Mouse (Mus musculus) MEL (cell line): ENCODE results near the gene Tlk2. TPM values are rescaled to one million over a fixed set of nuclear protein-coding genes. Genes with fewer than 3 reads are reported as not detected.

Experiments
- DNase-seq: peaks from one replicate; pipeline ENCODE4 v3.0.0; 2011; ENCODE audit warnings: low read depth, low spot score
- H3K27ac ChIP-seq: 2 replicates; pipeline ENCODE4 v1.5.1; 2012; ENCODE audit warnings: low read depth, mild to moderate bottlenecking, control low read depth, low read length, moderate library complexity; ENCODE audit not compliant: control insufficient read depth
- H3K27me3 ChIP-seq, 2 experiments: fragments of 150-350 bp in 1 of 2; sonication (generic) in 1 of 2; 2 replicates each; pipeline ENCODE4 v1.6.1; 2012; ENCODE audit warnings: low read length in 2 of 2, mild to moderate bottlenecking in 2 of 2, improper control_type of control experiment in 1 of 2, moderate library complexity in 1 of 2; ENCODE audit not compliant: insufficient read depth in 2 of 2, control insufficient read depth in 1 of 2
- H3K36me3 ChIP-seq, 2 experiments: 2 replicates each; pipeline ENCODE4 v1.6.1; 2012 to 2014; ENCODE audit warnings: low read length in 2 of 2, improper control_type of control experiment in 1 of 2, inconsistent platforms in 1 of 2, mild to moderate bottlenecking in 1 of 2; ENCODE audit not compliant: insufficient read depth in 2 of 2, control insufficient read depth in 1 of 2
- H3K4me1 ChIP-seq, 2 experiments: fragments of 150-350 bp in 1 of 2; sonication (generic) in 1 of 2; 2 replicates each; pipeline ENCODE4 v1.6.1; 2012; ENCODE audit warnings: low read length in 2 of 2, improper control_type of control experiment in 1 of 2, mild to moderate bottlenecking in 1 of 2; ENCODE audit not compliant: insufficient read depth in 2 of 2, control insufficient read depth in 1 of 2
- H3K4me3 ChIP-seq, 2 experiments: fragments of 150-350 bp in 1 of 2; sonication (generic) in 1 of 2; 2 replicates each; pipeline ENCODE4 v1.5.1; 2012; ENCODE audit warnings: low read depth in 2 of 2, low read length in 2 of 2, mild to moderate bottlenecking in 2 of 2, moderate library complexity in 2 of 2, control low read depth in 1 of 2, improper control_type of control experiment in 1 of 2; ENCODE audit not compliant: control insufficient read depth in 1 of 2, insufficient read depth in 1 of 2
- H3K79me2 ChIP-seq: 2 replicates; pipeline ENCODE4 v1.6.1; 2012; ENCODE audit warnings: mild to moderate bottlenecking, low read length, moderate library complexity; ENCODE audit not compliant: control insufficient read depth, poor library complexity, insufficient read depth
- H3K9ac ChIP-seq: 2 replicates; pipeline ENCODE4 v1.6.1; 2012; ENCODE audit warnings: low read depth, mild to moderate bottlenecking, control low read depth, low read length, moderate library complexity; ENCODE audit not compliant: control insufficient read depth, poor library complexity, severe bottlenecking
- H3K9me3 ChIP-seq: fragments of 150-350 bp; sonication (generic); replicated peaks from 2 replicates; pipeline ENCODE4 v1.6.1; 2012; ENCODE audit warnings: mild to moderate bottlenecking, low read length, improper control_type of control experiment, moderate library complexity; ENCODE audit not compliant: insufficient read depth
- CHD1 ChIP-seq: IDR thresholded peaks from 2 replicates; pipeline ENCODE4 v1.6.1; 2012; ENCODE audit warnings: low read depth, mild to moderate bottlenecking, inconsistent platforms, low read length, improper control_type of control experiment
- CHD2 ChIP-seq: IDR thresholded peaks from 2 replicates; pipeline ENCODE4 v1.6.1; 2011; ENCODE audit warnings: low read length, improper control_type of control experiment
- ELF1 ChIP-seq: IDR thresholded peaks from 2 replicates; pipeline ENCODE4 v1.6.1; 2014; ENCODE audit warnings: low read depth, mild to moderate bottlenecking, inconsistent platforms, low read length, improper control_type of control experiment, moderate library complexity
- EP300 ChIP-seq, 2 experiments: IDR thresholded peaks; 2 replicates each; pipeline ENCODE4 v1.6.1; 2011; ENCODE audit warnings: improper control_type of control experiment in 2 of 2, low read length in 2 of 2, low read depth in 1 of 2, mild to moderate bottlenecking in 1 of 2
- ETS1 ChIP-seq: IDR thresholded peaks from 2 replicates; pipeline ENCODE4 v1.6.1; 2012; ENCODE audit warnings: low read depth, mild to moderate bottlenecking, inconsistent platforms, low read length, improper control_type of control experiment, moderate library complexity
- GABPA ChIP-seq: IDR thresholded peaks from 2 replicates; pipeline ENCODE4 v1.6.1; 2012; ENCODE audit warnings: low read depth, mild to moderate bottlenecking, inconsistent platforms, low read length, improper control_type of control experiment, moderate library complexity
- HCFC1 ChIP-seq: IDR thresholded peaks from 2 replicates; pipeline ENCODE4 v1.6.1; 2012; ENCODE audit warnings: low read depth, mild to moderate bottlenecking, inconsistent platforms, low read length, improper control_type of control experiment, moderate library complexity
- JUND ChIP-seq: IDR thresholded peaks from 2 replicates; pipeline ENCODE4 v1.6.1; 2011; ENCODE audit warnings: low read depth, mild to moderate bottlenecking, improper control_type of control experiment, low read length
- KAT2A ChIP-seq: conservative IDR thresholded peaks from 2 replicates; pipeline ENCODE4 v1.6.1; 2012; ENCODE audit warnings: low read depth, low read length, improper control_type of control experiment, inconsistent platforms
- MAFK ChIP-seq: IDR thresholded peaks from 2 replicates; pipeline ENCODE4 v1.6.1; 2011; ENCODE audit warnings: low read depth, mild to moderate bottlenecking, low read length, improper control_type of control experiment, borderline replicate concordance
- MAZ ChIP-seq: IDR thresholded peaks from 2 replicates; pipeline ENCODE4 v1.6.1; 2012; ENCODE audit warnings: low read depth, mild to moderate bottlenecking, inconsistent platforms, low read length, improper control_type of control experiment
- MXI1 ChIP-seq: IDR thresholded peaks from 2 replicates; pipeline ENCODE4 v1.6.1; 2011; ENCODE audit warnings: mild to moderate bottlenecking, low read depth, low read length, improper control_type of control experiment
- MYC ChIP-seq: IDR thresholded peaks from 2 replicates; pipeline ENCODE4 v1.6.1; 2011; ENCODE audit warnings: low read depth, mild to moderate bottlenecking, low read length, improper control_type of control experiment, moderate library complexity
- NELFE ChIP-seq: IDR thresholded peaks from 2 replicates; pipeline ENCODE4 v1.6.1; 2011; ENCODE audit warnings: low read depth, low read length, improper control_type of control experiment
- NRF1 ChIP-seq: IDR thresholded peaks from 2 replicates; pipeline ENCODE4 v1.6.1; 2014; ENCODE audit warnings: low read depth, mild to moderate bottlenecking, inconsistent platforms, low read length, improper control_type of control experiment, moderate library complexity; ENCODE audit not compliant: poor library complexity, insufficient read depth, severe bottlenecking
- POLR2A ChIP-seq, 2 experiments: IDR thresholded peaks; 2 replicates each; pipeline ENCODE4 v1.6.1; 2011 to 2012; ENCODE audit warnings: low read length in 2 of 2, mild to moderate bottlenecking in 2 of 2, control low read depth in 1 of 2, improper control_type of control experiment in 1 of 2, low read depth in 1 of 2, moderate library complexity in 1 of 2; ENCODE audit not compliant: control insufficient read depth in 1 of 2, insufficient read depth in 1 of 2, poor library complexity in 1 of 2
- POLR2AphosphoS5 ChIP-seq: IDR thresholded peaks from 2 replicates; pipeline ENCODE4 v1.6.1; 2012; ENCODE audit warnings: low read depth, borderline replicate concordance, mild to moderate bottlenecking, inconsistent platforms, low read length, moderate library complexity, mixed read lengths
- RAD21 ChIP-seq: IDR thresholded peaks from 2 replicates; pipeline ENCODE4 v1.6.1; 2011; ENCODE audit warnings: mild to moderate bottlenecking, low read depth, low read length, improper control_type of control experiment
- RCOR1 ChIP-seq: IDR thresholded peaks from 2 replicates; pipeline ENCODE4 v1.6.1; 2012; ENCODE audit warnings: low read depth, mild to moderate bottlenecking, inconsistent platforms, low read length, improper control_type of control experiment
- SMC3 ChIP-seq: IDR thresholded peaks from 2 replicates; pipeline ENCODE4 v1.6.1; 2011; ENCODE audit warnings: low read depth, low read length, improper control_type of control experiment
- TBP ChIP-seq: IDR thresholded peaks from 2 replicates; pipeline ENCODE4 v1.8.0; 2011; ENCODE audit warnings: low read depth, low read length, improper control_type of control experiment
- TCF12 ChIP-seq: IDR thresholded peaks from 2 replicates; pipeline ENCODE4 v1.6.1; 2014; ENCODE audit warnings: low read depth, mild to moderate bottlenecking, inconsistent platforms, low read length, improper control_type of control experiment, moderate library complexity
- UBTF ChIP-seq: IDR thresholded peaks from 2 replicates; pipeline ENCODE4 v1.6.1; 2012; ENCODE audit warnings: low read depth, mild to moderate bottlenecking, inconsistent platforms, low read length, improper control_type of control experiment, moderate library complexity, borderline replicate concordance; ENCODE audit not compliant: insufficient read depth
- USF1 ChIP-seq: IDR thresholded peaks from 2 replicates; pipeline ENCODE4 v1.6.1; 2014; ENCODE audit warnings: low read depth, mild to moderate bottlenecking, inconsistent platforms, low read length, improper control_type of control experiment, moderate library complexity
- USF2 ChIP-seq, 2 experiments: IDR thresholded peaks; 2 replicates each; pipeline ENCODE4 v1.6.1; 2011 to 2012; ENCODE audit warnings: improper control_type of control experiment in 2 of 2, low read length in 2 of 2, borderline replicate concordance in 1 of 2, inconsistent platforms in 1 of 2, low read depth in 1 of 2, mild to moderate bottlenecking in 1 of 2; ENCODE audit not compliant: insufficient read depth in 1 of 2
- polyA plus RNA-seq, 2 experiments: library from polyadenylated mRNA; stranded (reverse) in 1 of 2; unstranded in 1 of 2; fragments of >175 nt in 1 of 2; fragments of >200 nt in 1 of 2; gene quantifications; 2 replicates each; pipeline versions ENCODE4 v1.2.1 to v1.2.4; 2012; ENCODE audit warnings: low replicate concordance in 2 of 2, low read depth in 1 of 2; ENCODE audit not compliant: insufficient read length in 2 of 2, insufficient read depth in 1 of 2, missing spikeins in 1 of 2
- total RNA-seq: library from RNA; depleted of rRNA; stranded (reverse); fragments of 300-350 nt; gene quantifications from 2 replicates; pipeline ENCODE4 v1.2.3, GENCODE M21; 2012

Tlk2 gene
- total and polyA plus RNA-seq, 3 experiments, result 46.5 to 60.9 TPM; not detected in 1

DNA sequence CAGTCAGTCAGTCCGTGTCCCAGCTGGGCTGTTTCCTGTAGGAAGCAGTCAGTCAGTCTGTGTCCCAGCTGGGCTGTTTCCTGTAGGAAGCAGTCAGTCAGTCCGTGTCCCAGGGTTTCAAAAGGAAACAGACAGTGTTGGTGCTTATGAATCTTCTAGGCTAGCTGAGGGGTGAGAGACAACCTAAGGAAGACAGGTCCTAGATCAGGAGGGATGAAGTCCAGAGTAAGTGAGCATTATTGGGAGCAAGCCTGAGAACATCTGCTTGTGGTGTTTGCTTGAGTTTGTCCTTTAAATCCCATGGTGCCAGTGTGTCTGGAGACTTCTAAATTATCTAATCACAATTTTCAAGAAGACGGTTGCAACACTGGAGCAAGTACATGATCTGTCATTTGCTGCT lies 81.1 kb downstream of the Tlk2 start:
- H3K9me3 ChIP-seq, result no peaks in the 10 kb centered on the region
- no peak overlapping the region for H3K27ac ChIP-seq
- H3K4me1 ChIP-seq, result no peaks in the 10 kb centered on the region
- no peak overlapping the region for H3K4me3 ChIP-seq
- peaks cover 0 to 55% of the 10 kb centered on the region in 2 experiments; a peak in 2 of 4 replicates for H3K36me3 ChIP-seq
- no peaks in the 10 kb centered on the region for H3K27me3 ChIP-seq
- no peaks in the 10 kb centered on the region for H3K79me2 ChIP-seq
- no peak overlapping the region for H3K9ac ChIP-seq
- no peak for DNase-seq
- TF ChIP-seq GABPA, result no peak
- TF ChIP-seq HCFC1, result no peak
- TF ChIP-seq SMC3, result no peak
- no peak for TF ChIP-seq NRF1
- TF ChIP-seq RAD21, result no peak
- no peak for TF ChIP-seq NELFE
- no peak for TF ChIP-seq POLR2AphosphoS5
- TF ChIP-seq KAT2A, result no peak
- no peak for TF ChIP-seq USF2 (IDR thresholded peaks at IDR 0.05; ENCODE audit: borderline replicate concordance in 1 of 2, insufficient read depth in 1 of 2, low read depth in 1 of 2, low read length in 2 of 2)
- TF ChIP-seq POLR2A (IDR thresholded peaks at IDR 0.05; ENCODE audit: control insufficient read depth in 1 of 2, insufficient read depth in 1 of 2, low read depth in 1 of 2, low read length in 2 of 2, poor library complexity in 1 of 2), result no peak
- TF ChIP-seq MAZ, result no peak
- no peak for TF ChIP-seq MAFK
- no peak for TF ChIP-seq USF1
- TF ChIP-seq MXI1, result no peak
- no peak for TF ChIP-seq RCOR1
- no peak for TF ChIP-seq ELF1
- no peak for TF ChIP-seq MYC
- TF ChIP-seq EP300 (IDR thresholded peaks at IDR 0.05; ENCODE audit: low read depth in 1 of 2, low read length in 2 of 2), result no peak
- TF ChIP-seq TBP, result no peak
- TF ChIP-seq CHD1, result no peak
- TF ChIP-seq, all 39 proteins: peak for 0

DNA sequence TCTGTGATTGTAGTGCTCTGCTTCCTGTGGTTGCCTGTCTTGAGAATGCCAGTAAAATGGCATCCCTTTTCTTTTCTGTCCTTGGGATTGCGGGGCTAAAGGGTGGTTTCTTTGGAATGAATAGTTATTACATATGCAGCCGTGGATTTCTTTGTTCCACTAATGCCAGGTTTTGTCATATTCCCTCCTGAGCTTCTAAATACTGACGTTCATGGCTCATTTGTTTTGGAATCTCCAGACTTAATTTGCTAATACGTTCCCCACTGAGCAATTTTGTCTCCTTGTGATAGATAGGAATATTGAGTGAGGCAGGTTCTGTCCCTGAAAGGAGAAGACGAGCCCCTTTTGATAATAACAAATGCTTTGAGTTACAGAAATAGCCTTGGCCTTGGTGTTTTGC lies 82.5 kb downstream of the Tlk2 start:
- no peak overlapping the region for H3K27ac ChIP-seq
- H3K79me2 ChIP-seq, result no peaks in the 10 kb centered on the region
- no peak overlapping the region for H3K4me3 ChIP-seq
- no peaks in the 10 kb centered on the region for H3K9me3 ChIP-seq
- no peaks in the 10 kb centered on the region for H3K27me3 ChIP-seq
- H3K4me1 ChIP-seq, result no peaks in the 10 kb centered on the region
- H3K9ac ChIP-seq, result no peak overlapping the region
- TF ChIP-seq MAFK (no peak), ELF1 (no peak), TCF12 (no peak), UBTF (no peak), HCFC1 (no peak), RAD21 (no peak), USF2 (IDR thresholded peaks at IDR 0.05; ENCODE audit: borderline replicate concordance in 1 of 2, insufficient read depth in 1 of 2, low read depth in 1 of 2, low read length in 2 of 2) (no peak), TBP (no peak), NRF1 (no peak), CHD2 (no peak), GABPA (no peak), EP300 (IDR thresholded peaks at IDR 0.05; ENCODE audit: low read depth in 1 of 2, low read length in 2 of 2) (no peak), MXI1 (no peak), JUND (no peak), ETS1 (no peak), MYC (no peak), RCOR1 (no peak), CHD1 (no peak)
- DNase-seq, result no peak
- H3K36me3 ChIP-seq, result peaks cover 0 to 45% of the 10 kb centered on the region in 2 experiments; a peak in 2 of 4 replicates
